Mouse (Mus musculus) neural tube, embryonic 15.5 days (tissue): ENCODE data around the gene Kcnj10. TPM values are rescaled to one million over a fixed set of nuclear protein-coding genes. Genes with fewer than 3 reads are reported as not detected.
A peak's percentile ranks its signal among the peaks of the same experiment; 100 is the strongest.

Source experiments
- ATAC-seq: fragments of 200-750 bp; cut with Nextera tagmentation; 2 replicates; pipeline ENCODE4 v1.8.0; 2017; ENCODE audit warnings: mild to moderate bottlenecking, moderate TSS enrichment, moderate library complexity; ENCODE audit not compliant: low FRiP score
- H3K27ac ChIP-seq: fragments of 300-500 bp; sonication (generic); replicated peaks from 2 replicates; pipeline ENCODE4 v1.5.1; 2015; ENCODE audit warnings: mild to moderate bottlenecking, inconsistent platforms
- H3K27me3 ChIP-seq: fragments of 300-500 bp; sonication (generic); replicated peaks from 2 replicates; pipeline ENCODE4 v1.6.1; 2015; ENCODE audit warnings: inconsistent platforms
- H3K36me3 ChIP-seq: fragments of 300-500 bp; sonication (generic); 2 replicates; pipeline ENCODE4 v1.6.1; 2015; ENCODE audit warnings: inconsistent platforms
- H3K4me1 ChIP-seq: fragments of 300-500 bp; sonication (generic); 2 replicates; pipeline ENCODE4 v1.6.1; 2015; ENCODE audit warnings: inconsistent platforms
- H3K4me2 ChIP-seq: fragments of 300-500 bp; sonication (generic); 2 replicates; pipeline ENCODE4 v1.6.1; 2015; ENCODE audit warnings: inconsistent platforms, mild to moderate bottlenecking, moderate library complexity
- H3K4me3 ChIP-seq: fragments of 300-500 bp; sonication (generic); replicated peaks from 2 replicates; pipeline ENCODE4 v1.5.1; 2015; ENCODE audit warnings: mild to moderate bottlenecking, inconsistent platforms
- H3K9ac ChIP-seq: fragments of 300-500 bp; sonication (generic); replicated peaks from 2 replicates; pipeline ENCODE4 v1.6.1; 2015; ENCODE audit warnings: mild to moderate bottlenecking, inconsistent platforms
- H3K9me3 ChIP-seq: fragments of 300-500 bp; sonication (generic); replicated peaks from 2 replicates; pipeline ENCODE4 v1.6.1; 2016; ENCODE audit warnings: inconsistent platforms
- WGBS: fragments of 180-500 bp; shearing (Covaris S2); methylation state at CpG from one replicate; pipeline ENCODE4 v1.1.7; 2015; ENCODE audit warnings: mixed read lengths; 5-methylcytosine and 5-hydroxymethylcytosine counted together
- polyA plus RNA-seq: library from polyadenylated mRNA; unstranded; fragments of >200 nt; fragmentation: Nextera tagmentation; extraction: Ambion mirVana; gene quantifications from 2 replicates; pipeline ENCODE4 v1.2.1, GENCODE M21; 2015

Gene Kcnj10
- polyA plus RNA-seq, 1 experiment from 2014 or later: 2.5 TPM

DNA sequence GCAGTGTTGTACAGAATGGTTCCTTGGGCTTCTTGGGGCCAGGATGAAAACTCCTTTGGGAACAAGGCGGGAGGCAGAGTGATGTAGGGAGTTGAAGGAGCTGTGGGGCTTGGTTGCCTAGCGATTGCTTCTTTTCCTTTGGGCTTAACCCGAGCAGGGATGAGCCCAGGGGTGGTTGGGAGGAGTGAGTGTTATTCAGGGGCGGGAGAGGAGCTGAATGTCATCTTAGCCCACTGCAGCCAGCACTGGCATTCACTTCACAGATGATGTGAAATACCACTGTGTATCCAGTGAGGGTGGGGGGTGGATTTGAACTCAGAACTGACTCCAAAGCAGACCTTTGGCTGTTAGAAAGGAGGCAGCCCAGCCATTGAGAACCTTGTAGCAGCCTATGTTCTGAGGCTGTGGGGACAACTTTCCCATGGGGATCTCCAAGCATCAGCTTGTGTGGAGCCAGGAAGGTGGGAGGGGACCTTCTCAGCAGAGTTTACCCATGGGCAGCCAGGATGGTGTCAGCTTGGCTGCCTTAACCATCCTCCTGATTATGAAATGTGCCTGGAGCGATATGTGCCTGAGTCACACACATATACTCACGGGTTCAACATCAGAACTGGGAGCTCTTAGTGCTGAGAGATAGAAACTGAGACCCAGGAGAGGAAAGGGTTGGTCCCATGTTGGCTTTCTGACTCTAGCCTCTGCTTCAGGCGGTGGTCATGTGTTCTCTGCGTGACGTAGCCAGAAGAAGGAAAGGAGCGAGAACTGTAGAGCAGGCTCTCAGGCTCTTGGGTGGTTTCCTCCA is 27.2 kb upstream of the Kcnj10 start:
- ATAC-seq: no peak
- no peaks in the 10 kb centered on the region for H3K9me3 ChIP-seq
- H3K4me2 ChIP-seq: peak overlapping the region; percentile 91
- H3K27ac ChIP-seq: no peak overlapping the region
- 66% methylated on average over 10 of the region's 10 CpGs for WGBS
- H3K4me1 ChIP-seq: peaks cover 64% of the 10 kb centered on the region
- peak overlapping the region; percentile 65; the same call in 1 of the 2 replicates for H3K4me3 ChIP-seq
- no peaks in the 10 kb centered on the region for H3K27me3 ChIP-seq
- 0 out of 2 replicates have a peak, but pooled peaks cover 6% of the 10 kb centered on the region for H3K36me3 ChIP-seq
- no peak overlapping the region for H3K9ac ChIP-seq

GRCm38 (mm10) chr1:172314911-172315310 is 26.1 kb upstream of the Kcnj10 start:
- Histone ChIP-seq H3K9ac (no peak overlapping the region), H3K36me3 (0 out of 2 replicates have a peak, but pooled peaks cover 6% of the 10 kb centered on the region), H3K4me3 (no peak overlapping the region), H3K9me3 (no peaks in the 10 kb centered on the region), H3K4me1 (peaks cover 60% of the 10 kb centered on the region), H3K27me3 (no peaks in the 10 kb centered on the region), H3K4me2 (peak overlapping the region; percentile 91), H3K27ac (no peak overlapping the region)
- no peak for ATAC-seq
- WGBS: 28% methylated on average over 3 of the region's 3 CpGs

DNA sequence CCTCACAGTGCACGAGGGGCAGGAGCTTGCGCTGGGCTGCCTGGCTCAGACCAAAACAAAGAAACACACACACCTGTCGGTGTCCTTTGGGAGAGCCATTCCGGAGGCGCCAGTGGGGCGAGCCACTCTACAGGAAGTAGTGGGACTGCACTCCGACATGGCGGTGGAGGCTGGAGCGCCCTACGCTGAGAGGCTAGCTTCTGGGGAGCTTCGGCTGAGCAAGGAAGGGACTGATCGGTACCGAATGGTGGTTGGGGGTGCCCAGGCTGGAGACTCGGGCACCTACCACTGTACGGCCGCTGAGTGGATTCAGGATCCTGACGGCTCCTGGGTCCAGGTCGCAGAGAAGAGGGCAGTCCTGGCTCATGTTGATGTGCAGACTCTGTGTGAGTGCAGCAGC is 23.6 kb upstream of the Kcnj10 start:
- no peaks in the 10 kb centered on the region for H3K27me3 ChIP-seq
- no peak overlapping the region for H3K9ac ChIP-seq
- H3K4me3 ChIP-seq: no peak overlapping the region
- ATAC-seq: no peak
- H3K4me1 ChIP-seq: peaks cover 49% of the 10 kb centered on the region
- 54% methylated on average over 18 of the region's 18 CpGs for WGBS
- no peak overlapping the region for H3K4me2 ChIP-seq
- H3K9me3 ChIP-seq: no peaks in the 10 kb centered on the region
- H3K27ac ChIP-seq: no peak overlapping the region
- H3K36me3 ChIP-seq: peaks cover 9% of the 10 kb centered on the region; the same call in 1 of the 2 replicates

GRCm38 (mm10) chr1:172317946-172318345 is 23.1 kb upstream of the Kcnj10 start:
- Histone ChIP-seq H3K36me3 (peaks cover 9% of the 10 kb centered on the region; the same call in 1 of the 2 replicates), H3K9me3 (no peaks in the 10 kb centered on the region), H3K4me3 (no peak overlapping the region), H3K9ac (0 out of 2 replicates have a peak overlapping the region, but pooled peaks have one; percentile 5), H3K4me1 (peaks cover 45% of the 10 kb centered on the region), H3K4me2 (no peak overlapping the region), H3K27me3 (no peaks in the 10 kb centered on the region), H3K27ac (no peak overlapping the region)
- 57% methylated on average over 15 of the region's 15 CpGs for WGBS
- no peak for ATAC-seq

GRCm38 (mm10) chr1:172318424-172319035 is 22.5 kb upstream of the Kcnj10 start:
- Histone ChIP-seq H3K27me3 (no peaks in the 10 kb centered on the region), H3K4me3 (no peak overlapping the region), H3K4me2 (no peak overlapping the region), H3K27ac (no peak overlapping the region), H3K9ac (0 out of 2 replicates have a peak overlapping the region, but pooled peaks have one; percentile 5), H3K9me3 (no peaks in the 10 kb centered on the region), H3K36me3 (peaks cover 9% of the 10 kb centered on the region; the same call in 1 of the 2 replicates), H3K4me1 (peaks cover 39% of the 10 kb centered on the region)
- 63% methylated on average over 19 of the region's 19 CpGs for WGBS
- no peak for ATAC-seq

GRCm38 (mm10) chr1:172319346-172319745 is 21.7 kb upstream of the Kcnj10 start:
- no peaks in the 10 kb centered on the region for H3K9me3 ChIP-seq
- ATAC-seq: no peak
- no peak overlapping the region for H3K4me3 ChIP-seq
- peak overlapping the region; percentile 13; the same call in 1 of the 2 replicates for H3K27ac ChIP-seq
- no peaks in the 10 kb centered on the region for H3K27me3 ChIP-seq
- peaks cover 31% of the 10 kb centered on the region for H3K4me1 ChIP-seq
- peaks cover 9% of the 10 kb centered on the region; the same call in 1 of the 2 replicates for H3K36me3 ChIP-seq
- H3K4me2 ChIP-seq: no peak overlapping the region
- no peak overlapping the region for H3K9ac ChIP-seq
- 60% methylated on average over 7 of the region's 7 CpGs for WGBS

- Histone ChIP-seq H3K36me3 (peaks cover 9% of the 10 kb centered on the region; the same call in 1 of the 2 replicates), H3K9me3 (no peaks in the 10 kb centered on the region), H3K27me3 (no peaks in the 10 kb centered on the region), H3K4me1 (peaks cover 26% of the 10 kb centered on the region), H3K4me3 (no peak overlapping the region), H3K4me2 (no peak overlapping the region), H3K9ac (no peak overlapping the region), H3K27ac (no peak overlapping the region)
- 8% methylated on average over 5 of the region's 5 CpGs for WGBS
- ATAC-seq: no peak
Measured at GRCm38 (mm10) chr1:172319921-172320411, 21.0 kb upstream of the Kcnj10 start.

DNA sequence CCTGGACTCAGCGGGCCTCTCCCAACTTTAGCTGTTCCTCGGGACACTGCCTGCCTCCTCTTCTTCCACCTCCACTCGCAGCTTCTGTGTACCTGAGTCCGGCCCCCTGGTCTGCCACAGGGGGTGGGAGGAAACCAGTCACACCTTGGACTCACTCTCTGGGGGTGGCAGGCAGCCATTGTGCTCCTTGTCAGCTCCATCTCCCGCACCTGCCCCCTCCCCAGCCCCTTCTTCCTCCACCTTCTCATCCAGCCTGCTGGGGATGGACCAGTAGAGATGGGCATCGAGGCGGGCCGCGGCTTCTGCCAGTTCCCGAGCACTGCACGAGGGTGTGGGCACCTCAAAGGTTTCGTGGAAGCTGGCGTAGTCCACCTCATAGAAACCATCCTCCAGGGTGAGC is 18.3 kb upstream of the Kcnj10 start:
- ATAC-seq: no peak
- H3K4me1 ChIP-seq: peaks cover 26% of the 10 kb centered on the region
- H3K4me3 ChIP-seq: no peak overlapping the region
- peaks cover 5% of the 10 kb centered on the region; the same call in 1 of the 2 replicates for H3K27me3 ChIP-seq
- no peak overlapping the region for H3K4me2 ChIP-seq
- no peak overlapping the region for H3K27ac ChIP-seq
- H3K9me3 ChIP-seq: no peaks in the 10 kb centered on the region
- peaks cover 9% of the 10 kb centered on the region; the same call in 1 of the 2 replicates for H3K36me3 ChIP-seq
- no peak overlapping the region for H3K9ac ChIP-seq
- WGBS: 60% methylated on average over 13 of the region's 13 CpGs

GRCm38 (mm10) chr1:172323298-172323697 is 17.7 kb upstream of the Kcnj10 start:
- Histone ChIP-seq H3K9me3 (no peaks in the 10 kb centered on the region), H3K27me3 (peaks cover 5% of the 10 kb centered on the region; the same call in 1 of the 2 replicates), H3K4me1 (peaks cover 26% of the 10 kb centered on the region), H3K36me3 (peaks cover 5% of the 10 kb centered on the region; the same call in 1 of the 2 replicates), H3K27ac (no peak overlapping the region), H3K4me3 (no peak overlapping the region), H3K4me2 (no peak overlapping the region), H3K9ac (no peak overlapping the region)
- no peak for ATAC-seq
- 35% methylated on average over 5 of the region's 5 CpGs for WGBS

DNA sequence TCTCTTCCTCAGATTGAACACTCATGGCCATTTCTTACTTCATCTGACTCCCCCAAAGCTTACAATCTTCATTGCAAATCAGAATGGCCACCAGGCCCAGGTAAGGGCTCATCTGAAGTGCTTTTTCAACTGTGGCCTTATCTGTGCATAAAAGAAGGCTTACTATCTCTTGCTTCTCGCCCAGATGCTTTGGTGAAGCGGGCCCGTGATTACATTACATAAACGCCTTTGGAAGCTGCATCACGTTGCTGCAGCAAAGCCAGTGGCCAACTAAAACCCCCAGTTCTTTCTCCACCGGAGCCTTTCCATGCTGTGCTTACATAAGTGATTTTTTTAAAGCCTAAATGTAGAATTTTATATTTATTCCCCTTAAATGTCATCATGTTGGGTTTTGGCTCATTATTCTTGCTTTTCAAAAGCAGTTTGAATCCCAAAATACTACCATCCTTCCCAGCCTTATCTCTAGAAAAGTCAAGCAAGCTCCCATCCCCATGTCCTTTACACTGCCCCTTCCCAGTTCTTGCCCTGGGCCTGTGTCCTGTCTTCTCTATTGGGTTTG is 17.1 kb upstream of the Kcnj10 start:
- H3K4me1 ChIP-seq: peaks cover 27% of the 10 kb centered on the region

GRCm38 (mm10) chr1:172324725-172325124 is 16.3 kb upstream of the Kcnj10 start:
- WGBS: 10% methylated on average over 7 of the region's 7 CpGs
- no peak overlapping the region for H3K27ac ChIP-seq
- ATAC-seq: 0 out of 2 replicates have a peak, but pooled peaks have one; percentile 16

More for the DNA sequence above, 17.1 kb upstream of the Kcnj10 start:
- Histone ChIP-seq H3K36me3 (peaks cover 3% of the 10 kb centered on the region; the same call in 1 of the 2 replicates), H3K4me3 (no peak overlapping the region), H3K27me3 (peaks cover 5% of the 10 kb centered on the region; the same call in 1 of the 2 replicates), H3K27ac (no peak overlapping the region), H3K9me3 (no peaks in the 10 kb centered on the region), H3K9ac (no peak overlapping the region), H3K4me2 (no peak overlapping the region)
- WGBS: 72% methylated on average over 6 of the region's 6 CpGs
- ATAC-seq: no peak

More at GRCm38 (mm10) chr1:172324725-172325124, 16.3 kb upstream of the Kcnj10 start:
- Histone ChIP-seq H3K4me1 (peaks cover 30% of the 10 kb centered on the region), H3K9me3 (no peaks in the 10 kb centered on the region), H3K4me2 (no peak overlapping the region), H3K27me3 (peaks cover 5% of the 10 kb centered on the region; the same call in 1 of the 2 replicates), H3K4me3 (no peak overlapping the region), H3K9ac (no peak overlapping the region), H3K36me3 (peaks cover 3% of the 10 kb centered on the region; the same call in 1 of the 2 replicates)
